Mouse (Mus musculus): ENCODE data around the gene Exosc8. TPM values are rescaled to one million over a fixed set of nuclear protein-coding genes. Genes with fewer than 3 reads are reported as not detected.
"Not testable (repeated sequence)": the region's sequence is repeated elsewhere in the genome, so short reads cannot be mapped to it uniquely, and the experiment has no call there.

Gene Exosc8
- total RNA-seq (2017): 85.4 to 124 TPM (median 90.1 TPM) in 3 replicates

GRCm38 (mm10) chr3:54735247-54736046 is at the start of gene Exosc8, which contains the start of gene Alg5:
Gene Exosc8 (minus strand): TSS chr3:54735393.
Gene Alg5 (plus strand): TSS chr3:54735539.
- ATAC-seq (replicated peaks; ENCODE audit: insufficient number of reproducible peaks, low FRiP score, low TSS enrichment, poor library complexity, severe bottlenecking): peak; percentile 46

- no peak for ATAC-seq (replicated peaks; ENCODE audit: insufficient number of reproducible peaks, low FRiP score, low TSS enrichment, poor library complexity, severe bottlenecking)
Measured at GRCm38 (mm10) chr3:54775989-54776631, 40.9 kb upstream of the Exosc8 start.

- no peak for ATAC-seq (replicated peaks; ENCODE audit: insufficient number of reproducible peaks, low FRiP score, low TSS enrichment, poor library complexity, severe bottlenecking)
Measured at GRCm38 (mm10) chr3:54773613-54774012, 38.4 kb upstream of the Exosc8 start.

GRCm38 (mm10) chr3:54769349-54770275 is 34.4 kb upstream of the Exosc8 start:
- no peak for ATAC-seq (replicated peaks; ENCODE audit: insufficient number of reproducible peaks, low FRiP score, low TSS enrichment, poor library complexity, severe bottlenecking)

- ATAC-seq (replicated peaks; ENCODE audit: insufficient number of reproducible peaks, low FRiP score, low TSS enrichment, poor library complexity, severe bottlenecking): no peak
Measured at GRCm38 (mm10) chr3:54768592-54768991, 33.4 kb upstream of the Exosc8 start.

GRCm38 (mm10) chr3:54766811-54767210 is 31.6 kb upstream of the Exosc8 start:
- ATAC-seq (replicated peaks; ENCODE audit: insufficient number of reproducible peaks, low FRiP score, low TSS enrichment, poor library complexity, severe bottlenecking): no peak

- no peak for ATAC-seq (replicated peaks; ENCODE audit: insufficient number of reproducible peaks, low FRiP score, low TSS enrichment, poor library complexity, severe bottlenecking)
Measured at GRCm38 (mm10) chr3:54766034-54766433, 30.8 kb upstream of the Exosc8 start.

GRCm38 (mm10) chr3:54765521-54765920 is 30.3 kb upstream of the Exosc8 start:
- ATAC-seq (replicated peaks; ENCODE audit: insufficient number of reproducible peaks, low FRiP score, low TSS enrichment, poor library complexity, severe bottlenecking): not testable (repeated sequence)

GRCm38 (mm10) chr3:54764418-54764817 is 29.2 kb upstream of the Exosc8 start:
- no peak for ATAC-seq (replicated peaks; ENCODE audit: insufficient number of reproducible peaks, low FRiP score, low TSS enrichment, poor library complexity, severe bottlenecking)

- no peak for ATAC-seq (replicated peaks; ENCODE audit: insufficient number of reproducible peaks, low FRiP score, low TSS enrichment, poor library complexity, severe bottlenecking)
Measured at GRCm38 (mm10) chr3:54761258-54761657, 26.1 kb upstream of the Exosc8 start.

- ATAC-seq (replicated peaks; ENCODE audit: insufficient number of reproducible peaks, low FRiP score, low TSS enrichment, poor library complexity, severe bottlenecking): no peak
Measured at GRCm38 (mm10) chr3:54760321-54761115, 25.3 kb upstream of the Exosc8 start.

GRCm38 (mm10) chr3:54759211-54759610 is 24.0 kb upstream of the Exosc8 start:
- ATAC-seq (replicated peaks; ENCODE audit: insufficient number of reproducible peaks, low FRiP score, low TSS enrichment, poor library complexity, severe bottlenecking): no peak

- no peak for ATAC-seq (replicated peaks; ENCODE audit: insufficient number of reproducible peaks, low FRiP score, low TSS enrichment, poor library complexity, severe bottlenecking)
Measured at GRCm38 (mm10) chr3:54757446-54757845, 22.3 kb upstream of the Exosc8 start.

- ATAC-seq (replicated peaks; ENCODE audit: insufficient number of reproducible peaks, low FRiP score, low TSS enrichment, poor library complexity, severe bottlenecking): no peak
Measured at GRCm38 (mm10) chr3:54756058-54756457, 20.9 kb upstream of the Exosc8 start.

GRCm38 (mm10) chr3:54755145-54756041 is 20.2 kb upstream of the Exosc8 start, which contains the start of gene Smad9:
Gene Smad9 (plus strand): TSS chr3:54755582.
- no peak for ATAC-seq (replicated peaks; ENCODE audit: insufficient number of reproducible peaks, low FRiP score, low TSS enrichment, poor library complexity, severe bottlenecking)

- no peak for ATAC-seq (replicated peaks; ENCODE audit: insufficient number of reproducible peaks, low FRiP score, low TSS enrichment, poor library complexity, severe bottlenecking)
Measured at GRCm38 (mm10) chr3:54753411-54753810, 18.2 kb upstream of the Exosc8 start.

- no peak for ATAC-seq (replicated peaks; ENCODE audit: insufficient number of reproducible peaks, low FRiP score, low TSS enrichment, poor library complexity, severe bottlenecking)
Measured at GRCm38 (mm10) chr3:54745799-54746198, 10.6 kb upstream of the Exosc8 start.
